In genomic region chr1:154839272-154839671, GRCm38 (mm10) we compare ENCODE assay signal across 30 mouse cellular contexts. TPM values are rescaled to one million over a fixed set of nuclear protein-coding genes. Genes with fewer than 3 reads are reported as not detected.
"Had no signal": no experiment of that assay in that cellular context is flagged by ENCODE, and none has a peak within 500 bp of the region (broad histone marks: within the 10 kb centered on the region; RNA-seq: fewer than 3 reads in every experiment).

No protein-coding gene starts in this region.

- H3K27me3 ChIP-seq: limb, embryonic 12.5 days; limb, embryonic 13.5 days; limb, embryonic 15.5 days; liver, embryonic 12.5 days; liver, embryonic 13.5 days; liver, embryonic 15.5 days; lung, embryonic 15.5 days; megakaryocyte, embryonic 14.5 days; midbrain, embryonic 12.5 days; midbrain, embryonic 13.5 days; midbrain, embryonic 15.5 days; neural tube, embryonic 12.5 days had no signal

- H3K4me2 ChIP-seq: limb, embryonic 12.5 days; limb, embryonic 13.5 days; limb, embryonic 15.5 days; liver, embryonic 11.5 days; liver, embryonic 12.5 days; liver, embryonic 13.5 days; liver, embryonic 15.5 days; lung, embryonic 14.5 days; lung, embryonic 15.5 days; midbrain, embryonic 11.5 days; midbrain, embryonic 12.5 days; midbrain, embryonic 13.5 days; midbrain, embryonic 15.5 days; neural tube, embryonic 12.5 days had no signal

- H3K36me3 ChIP-seq: limb, embryonic 10.5 days; limb, embryonic 12.5 days; limb, embryonic 13.5 days; limb, embryonic 15.5 days; liver, embryonic 12.5 days; liver, embryonic 13.5 days; liver, embryonic 15.5 days; lung, embryonic 15.5 days; midbrain, embryonic 10.5 days; midbrain, embryonic 12.5 days; midbrain, embryonic 13.5 days; midbrain, embryonic 15.5 days; neural tube, embryonic 12.5 days had no signal

- DNase-seq: left cerebral cortex, postnatal 4 days; liver; liver, embryonic 13.5 days; liver, postnatal 0 days; lung, adult 18-20 months; lung, adult 2 months; lung, embryonic 14.5 days; lung, postnatal 10 days; lung, postnatal 14 days; lung, postnatal 36 days; lung, postnatal 4 days; midbrain, embryonic 14.5 days had no signal

- H3K4me1 ChIP-seq: limb, embryonic 12.5 days; limb, embryonic 15.5 days; liver, embryonic 12.5 days; liver, embryonic 13.5 days; liver, embryonic 15.5 days; lung, embryonic 15.5 days; megakaryocyte, embryonic 14.5 days; midbrain, embryonic 15.5 days; neural tube, embryonic 12.5 days had no signal

- H3K4me3 ChIP-seq: limb, embryonic 10.5 days; limb, embryonic 12.5 days; limb, embryonic 13.5 days; limb, embryonic 15.5 days; liver, embryonic 12.5 days; liver, embryonic 13.5 days; liver, embryonic 15.5 days; lung, embryonic 15.5 days; megakaryocyte, embryonic 14.5 days; midbrain, embryonic 10.5 days; midbrain, embryonic 12.5 days; midbrain, embryonic 13.5 days; midbrain, embryonic 15.5 days; myocyte; neural tube, embryonic 12.5 days had no signal

- H3K9me3 ChIP-seq: limb, embryonic 10.5 days; limb, embryonic 12.5 days; limb, embryonic 13.5 days; limb, embryonic 15.5 days; liver, embryonic 12.5 days; liver, embryonic 13.5 days; liver, embryonic 15.5 days; lung, embryonic 15.5 days; megakaryocyte, embryonic 14.5 days; midbrain, embryonic 10.5 days; midbrain, embryonic 12.5 days; midbrain, embryonic 13.5 days; midbrain, embryonic 15.5 days; neural tube, embryonic 12.5 days had no signal

- H3K9ac ChIP-seq: limb, embryonic 12.5 days; limb, embryonic 13.5 days; limb, embryonic 15.5 days; liver, embryonic 12.5 days; liver, embryonic 13.5 days; liver, embryonic 14.5 days; liver, embryonic 15.5 days; liver, postnatal 0 days; lung, embryonic 14.5 days; lung, embryonic 15.5 days; midbrain, embryonic 12.5 days; midbrain, embryonic 13.5 days; midbrain, embryonic 15.5 days; neural tube, embryonic 12.5 days had no signal

- H3K27ac ChIP-seq: limb, embryonic 10.5 days; limb, embryonic 12.5 days; limb, embryonic 13.5 days; limb, embryonic 15.5 days; liver, embryonic 12.5 days; liver, embryonic 13.5 days; liver, embryonic 14.5 days; liver, embryonic 15.5 days; lung, embryonic 15.5 days; macrophage; midbrain, embryonic 10.5 days; midbrain, embryonic 12.5 days; midbrain, embryonic 13.5 days; midbrain, embryonic 15.5 days; neural tube, embryonic 12.5 days had no signal

RNA-seq across cellular contexts. Expression of gene Cacna1e, which starts 45.0 kb away (rescaled TPM):
- polyA plus RNA-seq: myocyte had no signal
